Mouse (Mus musculus): ENCODE measurements around the gene Gcm2. TPM values are rescaled to one million over a fixed set of nuclear protein-coding genes. Genes with fewer than 3 reads are reported as not detected.

Gcm2 gene
- polyA plus RNA-seq, 1 experiment from 2014 or later = not detected

- H3K4me1 ChIP-seq (ENCODE audit: control insufficient read depth in 2 of 2, insufficient read depth in 2 of 2, low read length in 2 of 2) = peaks cover 2% of the 10 kb centered on the region in 2 experiments; a peak in 1 of 4 replicates
- peak overlapping the region in 1 of 2 experiments; percentile 6; a peak in 1 of 4 replicates for H3K4me3 ChIP-seq (ENCODE audit: control insufficient read depth in 1 of 2, insufficient read depth in 1 of 2, low read depth in 1 of 2, low read length in 2 of 2)
- 28% methylated on average over 16 of the region's 16 CpGs for WGBS
- no peak overlapping the region for H3K27ac ChIP-seq (replicated peaks in 1 of 2; ENCODE audit: control insufficient read depth in 1 of 2, insufficient read depth in 1 of 2, low read depth in 2 of 2, low read length in 2 of 2)
- H3K36me3 ChIP-seq (ENCODE audit: control insufficient read depth, insufficient read depth, low read length) = no peaks in the 10 kb centered on the region
- ATAC-seq (ENCODE audit: insufficient number of reproducible peaks, insufficient read depth, low FRiP score, low read depth) = no peak
- no peaks in the 10 kb centered on the region for H3K27me3 ChIP-seq (ENCODE audit: control insufficient read depth, insufficient read depth, low read length)
- H3K9ac ChIP-seq (ENCODE audit: low read length) = no peak overlapping the region
- no peaks in the 10 kb centered on the region for H3K9me3 ChIP-seq (ENCODE audit: control insufficient read depth, low read length)
- H3K4me2 ChIP-seq (ENCODE audit: low read length) = peak overlapping the region; percentile 51
Observed at GRCm38 (mm10) chr13:41097324-41098058, 13.3 kb downstream of the Gcm2 start.

GRCm38 (mm10) chr13:41094160-41094559 lies 16.7 kb downstream of the Gcm2 start:
- Histone ChIP-seq H3K4me1 (ENCODE audit: control insufficient read depth in 2 of 2, insufficient read depth in 2 of 2, low read length in 2 of 2) (peaks cover 2% of the 10 kb centered on the region in 2 experiments; a peak in 1 of 4 replicates), H3K4me3 (ENCODE audit: control insufficient read depth in 1 of 2, insufficient read depth in 1 of 2, low read depth in 1 of 2, low read length in 2 of 2) (no peak overlapping the region), H3K4me2 (ENCODE audit: low read length) (no peak overlapping the region), H3K27ac (replicated peaks in 1 of 2; ENCODE audit: control insufficient read depth in 1 of 2, insufficient read depth in 1 of 2, low read depth in 2 of 2, low read length in 2 of 2) (no peak overlapping the region), H3K27me3 (ENCODE audit: control insufficient read depth, insufficient read depth, low read length) (no peaks in the 10 kb centered on the region), H3K9ac (ENCODE audit: low read length) (no peak overlapping the region), H3K36me3 (ENCODE audit: control insufficient read depth, insufficient read depth, low read length) (no peaks in the 10 kb centered on the region), H3K9me3 (ENCODE audit: control insufficient read depth, low read length) (no peaks in the 10 kb centered on the region)
- WGBS = 82% methylated on average over 10 of the region's 10 CpGs
- ATAC-seq (ENCODE audit: insufficient number of reproducible peaks, insufficient read depth, low FRiP score, low read depth) = no peak

GRCm38 (mm10) chr13:41091271-41091670 lies 19.6 kb downstream of the Gcm2 start:
- 34% methylated on average over 10 of the region's 10 CpGs for WGBS
- no peak overlapping the region for H3K4me2 ChIP-seq (ENCODE audit: low read length)
- no peaks in the 10 kb centered on the region for H3K27me3 ChIP-seq (ENCODE audit: control insufficient read depth, insufficient read depth, low read length)
- H3K9me3 ChIP-seq (ENCODE audit: control insufficient read depth, low read length) = no peaks in the 10 kb centered on the region
- H3K4me1 ChIP-seq (ENCODE audit: control insufficient read depth in 2 of 2, insufficient read depth in 2 of 2, low read length in 2 of 2) = no peaks in the 10 kb centered on the region
- no peak overlapping the region for H3K9ac ChIP-seq (ENCODE audit: low read length)
- no peak overlapping the region for H3K4me3 ChIP-seq (ENCODE audit: control insufficient read depth in 1 of 2, insufficient read depth in 1 of 2, low read depth in 1 of 2, low read length in 2 of 2)
- H3K36me3 ChIP-seq (ENCODE audit: control insufficient read depth, insufficient read depth, low read length) = no peaks in the 10 kb centered on the region
- no peak for ATAC-seq (ENCODE audit: insufficient number of reproducible peaks, insufficient read depth, low FRiP score, low read depth)
- no peak overlapping the region for H3K27ac ChIP-seq (replicated peaks in 1 of 2; ENCODE audit: control insufficient read depth in 1 of 2, insufficient read depth in 1 of 2, low read depth in 2 of 2, low read length in 2 of 2)

GRCm38 (mm10) chr13:41088746-41089145 lies 22.1 kb downstream of the Gcm2 start:
- H3K36me3 ChIP-seq (ENCODE audit: control insufficient read depth, insufficient read depth, low read length) = no peaks in the 10 kb centered on the region
- ATAC-seq (ENCODE audit: insufficient number of reproducible peaks, insufficient read depth, low FRiP score, low read depth) = no peak
- no peaks in the 10 kb centered on the region for H3K9me3 ChIP-seq (ENCODE audit: control insufficient read depth, low read length)
- no peaks in the 10 kb centered on the region for H3K4me1 ChIP-seq (ENCODE audit: control insufficient read depth in 2 of 2, insufficient read depth in 2 of 2, low read length in 2 of 2)
- H3K27me3 ChIP-seq (ENCODE audit: control insufficient read depth, insufficient read depth, low read length) = no peaks in the 10 kb centered on the region
- no peak overlapping the region for H3K27ac ChIP-seq (replicated peaks in 1 of 2; ENCODE audit: control insufficient read depth in 1 of 2, insufficient read depth in 1 of 2, low read depth in 2 of 2, low read length in 2 of 2)
- no peak overlapping the region for H3K4me2 ChIP-seq (ENCODE audit: low read length)
- no peak overlapping the region for H3K4me3 ChIP-seq (ENCODE audit: control insufficient read depth in 1 of 2, insufficient read depth in 1 of 2, low read depth in 1 of 2, low read length in 2 of 2)
- no peak overlapping the region for H3K9ac ChIP-seq (ENCODE audit: low read length)

GRCm38 (mm10) chr13:41085140-41085539 lies 25.7 kb downstream of the Gcm2 start:
- no peak overlapping the region for H3K4me3 ChIP-seq (ENCODE audit: control insufficient read depth in 1 of 2, insufficient read depth in 1 of 2, low read depth in 1 of 2, low read length in 2 of 2)
- no peak overlapping the region for H3K27ac ChIP-seq (replicated peaks in 1 of 2; ENCODE audit: control insufficient read depth in 1 of 2, insufficient read depth in 1 of 2, low read depth in 2 of 2, low read length in 2 of 2)
- H3K9ac ChIP-seq (ENCODE audit: low read length) = no peak overlapping the region
- H3K4me2 ChIP-seq (ENCODE audit: low read length) = no peak overlapping the region
- no peak for ATAC-seq (ENCODE audit: insufficient number of reproducible peaks, insufficient read depth, low FRiP score, low read depth)
- WGBS = 7% methylated on average over 2 of the region's 2 CpGs
- peaks cover 18% of the 10 kb centered on the region for H3K27me3 ChIP-seq (ENCODE audit: control insufficient read depth, insufficient read depth, low read length)
- no peaks in the 10 kb centered on the region for H3K9me3 ChIP-seq (ENCODE audit: control insufficient read depth, low read length)
- no peaks in the 10 kb centered on the region for H3K4me1 ChIP-seq (ENCODE audit: control insufficient read depth in 2 of 2, insufficient read depth in 2 of 2, low read length in 2 of 2)
- no peaks in the 10 kb centered on the region for H3K36me3 ChIP-seq (ENCODE audit: control insufficient read depth, insufficient read depth, low read length)

GRCm38 (mm10) chr13:41084521-41084920 lies 26.3 kb downstream of the Gcm2 start:
- Histone ChIP-seq H3K9me3 (ENCODE audit: control insufficient read depth, low read length) (no peaks in the 10 kb centered on the region), H3K36me3 (ENCODE audit: control insufficient read depth, insufficient read depth, low read length) (no peaks in the 10 kb centered on the region), H3K4me3 (ENCODE audit: control insufficient read depth in 1 of 2, insufficient read depth in 1 of 2, low read depth in 1 of 2, low read length in 2 of 2) (no peak overlapping the region), H3K4me2 (ENCODE audit: low read length) (no peak overlapping the region), H3K27ac (replicated peaks in 1 of 2; ENCODE audit: control insufficient read depth in 1 of 2, insufficient read depth in 1 of 2, low read depth in 2 of 2, low read length in 2 of 2) (no peak overlapping the region), H3K27me3 (ENCODE audit: control insufficient read depth, insufficient read depth, low read length) (peaks cover 22% of the 10 kb centered on the region), H3K9ac (ENCODE audit: low read length) (no peak overlapping the region), H3K4me1 (ENCODE audit: control insufficient read depth in 2 of 2, insufficient read depth in 2 of 2, low read length in 2 of 2) (peaks cover 1% of the 10 kb centered on the region in 2 experiments; a peak in 3 of 4 replicates)
- ATAC-seq (ENCODE audit: insufficient number of reproducible peaks, insufficient read depth, low FRiP score, low read depth) = no peak
- 82% methylated on average over 3 of the region's 3 CpGs for WGBS

- Histone ChIP-seq H3K27me3 (ENCODE audit: control insufficient read depth, insufficient read depth, low read length) (peaks cover 37% of the 10 kb centered on the region), H3K4me3 (ENCODE audit: control insufficient read depth in 1 of 2, insufficient read depth in 1 of 2, low read depth in 1 of 2, low read length in 2 of 2) (no peak overlapping the region), H3K4me2 (ENCODE audit: low read length) (no peak overlapping the region), H3K4me1 (ENCODE audit: control insufficient read depth in 2 of 2, insufficient read depth in 2 of 2, low read length in 2 of 2) (peaks cover 3 to 11% of the 10 kb centered on the region in 2 experiments; a peak in 3 of 4 replicates), H3K27ac (replicated peaks in 1 of 2; ENCODE audit: control insufficient read depth in 1 of 2, insufficient read depth in 1 of 2, low read depth in 2 of 2, low read length in 2 of 2) (no peak overlapping the region), H3K9me3 (ENCODE audit: control insufficient read depth, low read length) (no peaks in the 10 kb centered on the region), H3K9ac (ENCODE audit: low read length) (no peak overlapping the region), H3K36me3 (ENCODE audit: control insufficient read depth, insufficient read depth, low read length) (no peaks in the 10 kb centered on the region)
- ATAC-seq (ENCODE audit: insufficient number of reproducible peaks, insufficient read depth, low FRiP score, low read depth) = no peak
- 82% methylated on average over 6 of the region's 6 CpGs for WGBS
Observed at GRCm38 (mm10) chr13:41080700-41081099, 30.1 kb downstream of the Gcm2 start.

- peak overlapping the region; percentile 78 for H3K4me2 ChIP-seq (ENCODE audit: low read length)
- no peak overlapping the region for H3K27ac ChIP-seq (replicated peaks in 1 of 2; ENCODE audit: control insufficient read depth in 1 of 2, insufficient read depth in 1 of 2, low read depth in 2 of 2, low read length in 2 of 2)
- H3K4me1 ChIP-seq (ENCODE audit: control insufficient read depth in 2 of 2, insufficient read depth in 2 of 2, low read length in 2 of 2) = peaks cover 3 to 11% of the 10 kb centered on the region in 2 experiments; a peak in 3 of 4 replicates
- no peaks in the 10 kb centered on the region for H3K36me3 ChIP-seq (ENCODE audit: control insufficient read depth, insufficient read depth, low read length)
- WGBS = 54% methylated on average over 5 of the region's 5 CpGs
- no peak for ATAC-seq (ENCODE audit: insufficient number of reproducible peaks, insufficient read depth, low FRiP score, low read depth)
- H3K4me3 ChIP-seq (ENCODE audit: control insufficient read depth in 1 of 2, insufficient read depth in 1 of 2, low read depth in 1 of 2, low read length in 2 of 2) = peak overlapping the region in 1 of 2 experiments; percentile 46; a peak in 1 of 4 replicates
- no peaks in the 10 kb centered on the region for H3K9me3 ChIP-seq (ENCODE audit: control insufficient read depth, low read length)
- peaks cover 37% of the 10 kb centered on the region for H3K27me3 ChIP-seq (ENCODE audit: control insufficient read depth, insufficient read depth, low read length)
- no peak overlapping the region for H3K9ac ChIP-seq (ENCODE audit: low read length)
Observed at GRCm38 (mm10) chr13:41079859-41080258, 31.0 kb downstream of the Gcm2 start.
